In the genomic region with DNA sequence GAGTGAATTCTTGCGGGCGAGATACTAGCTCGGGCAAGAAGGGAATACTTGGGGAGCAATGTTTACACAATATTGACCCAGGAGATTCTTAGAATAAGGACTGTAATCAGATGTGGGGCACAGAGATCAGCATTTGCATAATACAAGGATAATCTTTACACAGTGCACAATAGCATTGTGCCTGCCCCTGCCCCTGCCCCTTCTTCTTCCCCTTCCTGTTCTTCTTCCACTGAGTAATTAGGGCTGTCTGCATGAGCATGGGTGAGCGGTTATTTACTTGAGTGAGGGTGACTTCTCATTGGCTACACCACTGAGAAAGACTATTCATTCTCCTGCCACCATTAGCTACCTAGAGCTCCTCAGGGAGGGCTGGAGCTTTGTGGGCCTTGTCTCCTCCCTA, we compare ENCODE assay signal across 20 mouse cellular contexts. TPM values are rescaled to one million over a fixed set of nuclear protein-coding genes. Genes with fewer than 3 reads are reported as not detected.
"Had no signal": no experiment of that assay in that cellular context is flagged by ENCODE, and none has a peak within 500 bp of the region (broad histone marks: within the 10 kb centered on the region; RNA-seq: fewer than 3 reads in every experiment).

No protein-coding gene starts in this region.

- H3K4me3 ChIP-seq: intestine, embryonic 15.5 days; kidney, embryonic 15.5 days; left cerebral cortex, adult 2 months; liver, embryonic 13.5 days; myocyte; neural tube, embryonic 13.5 days; stomach, embryonic 15.5 days had no signal

- H3K27me3 ChIP-seq: intestine, embryonic 15.5 days; kidney, embryonic 15.5 days; liver, embryonic 13.5 days; neural tube, embryonic 13.5 days; stomach, embryonic 15.5 days had no signal

- H3K36me3 ChIP-seq: intestine, embryonic 15.5 days; kidney, embryonic 15.5 days; liver, embryonic 13.5 days; neural tube, embryonic 13.5 days; stomach, embryonic 15.5 days had no signal

- H3K9me3 ChIP-seq: intestine, embryonic 15.5 days; kidney, embryonic 15.5 days; liver, embryonic 13.5 days; neural tube, embryonic 13.5 days; stomach, embryonic 15.5 days had no signal

- DNase-seq: kidney, adult 11 months; kidney, adult 8-10 months; kidney, postnatal 10 days; kidney, postnatal 36 days; layer of hippocampus, postnatal 36 days; liver, embryonic 13.5 days; lung, adult 2 months; lung, postnatal 14 days; lung, postnatal 4 days; right cerebral cortex, postnatal 25 days; spleen, adult 18-20 months; thymus, postnatal 25 days had no signal

- H3K9ac ChIP-seq: intestine, embryonic 15.5 days; kidney, embryonic 15.5 days; liver, embryonic 13.5 days; neural tube, embryonic 13.5 days; stomach, embryonic 15.5 days had no signal

- H3K27ac ChIP-seq: intestine, embryonic 15.5 days; kidney, embryonic 15.5 days; left cerebral cortex, adult 2 months; liver, embryonic 13.5 days; neural tube, embryonic 13.5 days; stomach, embryonic 15.5 days had no signal

- H3K4me2 ChIP-seq: intestine, embryonic 15.5 days; kidney, embryonic 15.5 days; liver, embryonic 13.5 days; neural tube, embryonic 13.5 days; stomach, embryonic 15.5 days had no signal

- H3K4me1 ChIP-seq: liver, embryonic 13.5 days; stomach, embryonic 15.5 days had no signal

- ATAC-seq: intestine, embryonic 15.5 days had no signal

RNA-seq across cellular contexts. Expression of a gene that starts 6.9 kb away (rescaled TPM):
- polyA plus RNA-seq: liver, adult 2 months; liver, embryonic 16.5 days had no signal
